Mouse (Mus musculus) brain, embryonic 14.5 days (tissue): ENCODE measurements around the gene Acot4. TPM values are rescaled to one million over a fixed set of nuclear protein-coding genes. Genes with fewer than 3 reads are reported as not detected.
"Not testable (repeated sequence)": the region's sequence is repeated elsewhere in the genome, so short reads cannot be mapped to it uniquely, and the experiment has no call there.

Experiments used
- DNase-seq: peaks from one replicate; pipeline ENCODE4 v3.0.0-alpha.2; 2011; ENCODE audit warnings: low read depth
- CTCF ChIP-seq: fragments of 200-500 bp; IDR thresholded peaks from 2 replicates; pipeline ENCODE4 v1.5.1; 2012; ENCODE audit warnings: inconsistent platforms, mild to moderate bottlenecking, moderate library complexity, borderline replicate concordance; ENCODE audit not compliant: insufficient read depth, insufficient read length; ENCODE audit errors: extremely low read depth
- POLR2A ChIP-seq: fragments of 200-500 bp; IDR thresholded peaks from 2 replicates; pipeline ENCODE4 v1.6.1; 2012; ENCODE audit warnings: mild to moderate bottlenecking, inconsistent platforms, borderline replicate concordance; ENCODE audit not compliant: poor library complexity, insufficient read depth, insufficient read length, severe bottlenecking; ENCODE audit errors: extremely low read depth
- polyA plus RNA-seq: library from polyadenylated mRNA; depleted of rRNA; stranded (reverse); fragments of >200 nt; gene quantifications from 2 replicates; pipeline ENCODE4 v1.2.3, GENCODE M21; 2012; rRNA removed

Acot4 gene
- polyA plus RNA-seq, 1 experiment: 0.45 TPM

DNA sequence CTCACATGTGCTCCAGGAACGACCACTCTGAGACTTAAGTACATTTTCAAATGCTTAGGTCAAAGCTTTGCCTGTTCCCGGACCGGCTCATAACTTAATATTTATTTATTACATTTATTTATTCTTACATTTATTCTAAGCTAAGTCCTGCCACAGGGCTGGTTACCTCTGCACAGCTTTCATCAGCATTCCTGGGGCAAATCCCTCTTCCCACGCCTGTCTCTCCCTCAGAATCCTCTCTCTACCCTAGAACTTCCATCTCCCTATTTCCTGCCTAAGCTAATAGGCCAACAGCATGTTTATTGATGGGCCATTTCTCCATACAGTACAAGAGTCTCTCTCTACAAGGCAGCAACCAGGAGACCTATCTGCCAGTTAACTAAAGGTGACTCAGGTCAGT lies 29.6 kb downstream of the Acot4 start:
- TF ChIP-seq POLR2A: no peak
- TF ChIP-seq CTCF: no peak
- DNase-seq: no peak

DNA sequence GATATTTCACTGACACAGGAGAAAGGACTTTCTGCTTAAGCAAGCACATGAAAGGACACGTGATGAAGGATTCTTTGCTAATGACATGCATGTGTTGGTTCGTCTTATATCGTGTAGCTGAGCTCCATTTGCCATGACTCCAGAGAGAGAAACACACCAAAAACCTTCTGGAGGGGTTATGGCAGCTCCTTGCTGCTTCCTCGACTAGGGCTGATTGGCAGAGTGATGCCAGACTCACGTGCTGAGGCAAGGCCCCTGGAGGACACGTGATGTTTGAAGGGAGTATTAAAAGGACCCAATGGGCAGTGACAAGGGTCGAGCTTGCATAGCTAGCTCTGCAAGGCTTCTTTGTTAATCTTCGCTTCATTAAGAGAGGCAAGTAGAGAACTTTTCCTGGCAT lies 30.1 kb downstream of the Acot4 start:
- no peak for DNase-seq
- TF ChIP-seq POLR2A (no peak), CTCF (no peak)

DNA sequence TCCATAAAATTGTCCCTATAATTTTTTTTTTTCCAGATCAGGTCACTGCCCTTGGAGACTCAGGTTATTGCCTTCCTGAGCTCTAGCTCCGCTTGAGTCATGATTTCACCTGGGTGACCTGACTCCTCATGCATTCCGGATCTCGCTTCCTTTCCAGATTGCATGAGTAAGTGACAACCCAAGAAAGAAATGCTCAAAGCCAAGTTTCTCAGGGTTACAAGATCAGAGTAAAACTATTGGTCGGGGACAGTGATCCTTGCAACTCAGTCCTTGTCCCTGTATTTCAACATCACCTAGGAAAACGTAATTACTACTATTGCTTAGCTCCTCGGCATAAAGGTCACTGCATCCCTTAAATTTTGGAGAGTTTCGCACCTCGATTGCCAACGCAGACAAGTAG lies 30.8 kb downstream of the Acot4 start, which contains the start of gene Acot5:
TSS of gene Acot5 (plus strand) at position 340 of the 400 bp plus-strand sequence.
- DNase-seq: no peak
- TF ChIP-seq POLR2A (no peak), CTCF (no peak)

DNA sequence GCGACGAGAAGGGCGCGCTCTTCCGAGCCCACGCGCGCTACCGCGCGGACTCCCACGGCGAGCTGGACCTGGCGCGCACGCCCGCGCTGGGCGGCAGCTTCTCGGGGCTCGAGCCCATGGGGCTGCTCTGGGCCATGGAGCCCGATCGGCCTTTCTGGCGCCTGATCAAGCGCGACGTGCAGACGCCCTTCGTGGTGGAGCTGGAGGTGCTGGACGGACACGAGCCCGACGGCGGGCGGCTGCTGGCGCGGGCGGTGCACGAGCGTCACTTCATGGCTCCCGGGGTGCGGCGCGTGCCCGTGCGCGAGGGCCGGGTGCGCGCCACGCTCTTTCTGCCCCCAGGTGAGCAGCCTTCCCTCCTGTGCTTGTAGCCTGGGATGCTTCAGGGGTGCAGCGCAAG lies 31.4 kb downstream of the Acot4 start:
- DNase-seq: not testable (repeated sequence)

DNA sequence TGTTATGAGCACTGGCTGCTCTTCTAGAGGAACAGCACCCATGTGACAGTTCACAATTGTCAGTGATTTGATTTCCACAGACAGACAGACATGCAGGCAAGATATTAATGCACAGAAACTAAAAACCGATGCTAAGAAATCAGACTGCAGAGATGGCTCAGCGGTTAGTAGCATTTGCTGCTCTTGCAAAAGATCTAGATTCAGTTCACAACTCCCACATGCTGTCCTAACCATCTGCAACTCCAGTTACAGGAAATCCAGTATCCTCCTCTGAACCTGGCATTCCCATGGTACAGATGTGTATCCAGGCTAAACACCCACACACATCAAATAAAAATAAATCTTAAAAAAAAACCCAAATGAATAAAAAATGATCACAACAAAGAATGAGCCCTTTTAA lies 33.5 kb downstream of the Acot4 start:
- no peak for DNase-seq
- TF ChIP-seq CTCF (no peak), POLR2A (no peak)

DNA sequence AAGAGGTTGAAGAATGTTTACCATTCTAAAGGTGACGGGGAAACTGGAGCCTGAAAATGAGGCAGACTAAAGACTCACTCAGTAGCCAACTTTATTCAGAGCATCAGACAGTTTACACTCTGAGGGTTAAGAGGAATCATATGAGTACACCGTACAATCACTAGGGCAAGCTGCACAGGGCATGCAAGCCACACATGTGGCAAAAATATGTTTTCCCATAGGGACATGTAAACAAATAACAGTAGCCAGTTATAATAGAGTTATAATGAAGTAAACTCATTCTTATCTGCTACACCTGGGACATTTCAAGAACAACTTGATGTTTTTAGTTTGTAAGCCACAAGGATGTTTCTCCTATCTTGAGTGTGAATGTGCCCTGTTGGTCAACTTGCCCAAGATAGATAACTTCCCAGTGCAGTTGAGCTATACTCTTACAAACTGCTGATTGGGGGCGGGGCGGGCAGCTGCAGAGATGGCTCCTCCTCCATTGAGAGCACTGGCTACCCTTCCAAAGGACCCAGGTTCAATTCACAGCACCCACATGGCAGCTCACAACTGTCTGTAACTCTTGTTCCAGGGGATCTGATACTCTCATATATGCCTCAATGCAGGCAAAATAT lies 39.3 kb downstream of the Acot4 start:
- TF ChIP-seq POLR2A (no peak), CTCF (no peak)
- no peak for DNase-seq

DNA sequence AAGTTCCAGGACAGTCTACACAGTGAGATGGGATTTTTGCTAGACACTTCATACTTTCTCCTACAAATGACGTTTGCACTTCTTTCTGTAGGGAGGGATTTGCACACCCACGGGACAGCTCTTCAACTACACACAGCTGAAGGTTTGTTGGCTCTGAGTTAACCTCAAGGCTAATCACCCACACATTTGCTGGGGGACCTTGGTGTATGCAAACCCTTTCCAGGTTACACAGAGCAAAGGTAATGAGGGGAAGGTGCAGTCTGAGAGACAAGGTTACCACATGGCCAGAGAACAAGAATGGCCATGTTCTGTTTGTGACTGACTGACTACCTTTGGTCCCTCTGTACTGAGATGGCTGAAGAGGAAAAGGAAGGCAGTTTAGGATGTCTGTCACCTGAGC lies 45.7 kb downstream of the Acot4 start:
- TF ChIP-seq CTCF (no peak), POLR2A (no peak)
- no peak for DNase-seq

DNA sequence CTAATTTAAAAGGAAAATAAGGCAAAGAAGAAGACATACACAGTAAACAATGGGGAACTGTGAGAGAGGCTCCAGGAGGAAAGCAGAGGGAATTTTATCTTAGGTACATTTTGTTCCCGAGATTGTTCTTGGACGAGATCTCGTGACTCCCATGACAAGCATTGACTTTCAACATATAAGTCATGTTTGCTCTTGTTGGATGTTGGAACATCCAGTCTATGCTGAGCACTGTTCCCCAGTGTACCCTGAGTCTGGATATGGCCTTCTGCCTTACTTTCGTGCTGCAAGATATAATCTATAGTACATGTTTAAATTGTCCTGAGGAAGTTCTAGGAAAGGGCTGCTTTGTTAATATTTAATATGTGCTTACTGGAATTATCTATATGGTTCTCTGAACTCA lies 46.4 kb downstream of the Acot4 start:
- TF ChIP-seq POLR2A (no peak), CTCF (no peak)
- DNase-seq: no peak

DNA sequence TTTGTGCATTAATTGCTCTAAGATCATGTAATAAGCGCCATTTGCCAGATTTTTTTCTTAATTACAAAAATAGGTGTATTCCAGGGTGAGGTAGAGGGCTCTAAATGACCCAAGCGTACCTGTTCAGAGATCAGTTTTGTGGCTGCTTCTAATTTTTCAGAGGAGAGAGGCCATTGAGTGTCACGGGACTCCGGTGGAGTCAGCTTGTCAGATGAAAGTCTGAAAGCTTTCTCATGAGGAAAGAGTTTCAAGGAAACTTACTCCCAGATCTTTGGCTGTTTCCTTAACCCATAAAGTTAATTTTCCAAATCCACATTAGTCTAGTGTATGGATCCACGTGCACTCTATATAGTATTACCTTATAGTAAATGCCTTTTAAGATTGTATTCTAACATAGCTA lies 56.5 kb downstream of the Acot4 start:
- DNase-seq: not testable (repeated sequence)

Other genes starting within 250 kb of the Acot4 start
- 36.7 and 44.7 TPM in 2 replicates for gene Numb, start 116.4 kb upstream of the Acot4 start, polyA plus RNA-seq
- gene Riox1, start 87.8 kb upstream of the Acot4 start, polyA plus RNA-seq: 16.4 and 19.2 TPM in 2 replicates
- gene Heatr4, start 53.5 kb upstream of the Acot4 start, polyA plus RNA-seq: not detected in 2 replicates
- 3.1 and 4.5 TPM in 2 replicates for gene Acot2, start 50.5 kb upstream of the Acot4 start, polyA plus RNA-seq
- gene Acot1, start 28.9 kb upstream of the Acot4 start, polyA plus RNA-seq: 45.3 and 47.0 TPM in 2 replicates
- 0.49 TPM in 1 of 2 replicates, not detected in the other for gene Gm49366, start 556 bp downstream of the Acot4 start, polyA plus RNA-seq
- 0.21 and 0.36 TPM in 2 replicates for gene Acot3, start 13.8 kb downstream of the Acot4 start, polyA plus RNA-seq
- 0.07 TPM in 1 of 2 replicates, not detected in the other for gene Acot5, start 30.9 kb downstream of the Acot4 start, polyA plus RNA-seq
- gene Acot6, start 62.3 kb downstream of the Acot4 start, polyA plus RNA-seq: 2.8 and 3.0 TPM in 2 replicates
- gene Dnal1, start 76.0 kb downstream of the Acot4 start, polyA plus RNA-seq: 15.6 and 20.2 TPM in 2 replicates
- 3.2 TPM in 2 replicates for gene Pnma1, start 110.1 kb downstream of the Acot4 start, polyA plus RNA-seq
- 6.8 and 7.9 TPM in 2 replicates for gene Elmsan1, start 180.5 kb downstream of the Acot4 start, polyA plus RNA-seq
- gene Ptgr2, start 246.9 kb downstream of the Acot4 start, polyA plus RNA-seq: 7.2 and 10.3 TPM in 2 replicates